Mouse (Mus musculus) thymus, adult 2 months (tissue): Measurements from ENCODE around the gene Gpr108. TPM values are rescaled to one million over a fixed set of nuclear protein-coding genes. Genes with fewer than 3 reads are reported as not detected.
A peak's percentile ranks its signal among the peaks of the same experiment; 100 is the strongest.

Experiments used
- DNase-seq: peaks from one replicate; pipeline ENCODE4 v3.0.0; 2021
- H3K27ac ChIP-seq: fragments of 200-500 bp; 2 replicates; pipeline ENCODE4 v1.5.1; 2012; ENCODE audit warnings: low read length, control low read depth; ENCODE audit not compliant: control insufficient read depth, insufficient read depth
- H3K27me3 ChIP-seq: fragments of 200-500 bp; 2 replicates; pipeline ENCODE4 v1.6.1; 2012; ENCODE audit warnings: mild to moderate bottlenecking, low read length, moderate library complexity, mixed read lengths; ENCODE audit not compliant: control insufficient read depth, insufficient read depth
- H3K36me3 ChIP-seq: fragments of 200-500 bp; 2 replicates; pipeline ENCODE4 v1.6.1; 2012; ENCODE audit warnings: mild to moderate bottlenecking, low read length, moderate library complexity; ENCODE audit not compliant: control insufficient read depth, insufficient read depth
- H3K4me1 ChIP-seq: fragments of 200-500 bp; replicated peaks from 2 replicates; pipeline ENCODE4 v1.6.1; 2012; ENCODE audit warnings: low read length; ENCODE audit not compliant: control insufficient read depth, insufficient read depth
- H3K4me3 ChIP-seq: fragments of 200-500 bp; 2 replicates; pipeline ENCODE4 v1.5.1; 2012; ENCODE audit warnings: mild to moderate bottlenecking, low read length, control low read depth, moderate library complexity; ENCODE audit not compliant: control insufficient read depth, insufficient read depth
- CTCF ChIP-seq: fragments of 200-500 bp; IDR thresholded peaks from 2 replicates; pipeline ENCODE4 v1.5.1; 2012; ENCODE audit warnings: mild to moderate bottlenecking, control low read depth, low read length, moderate library complexity, borderline replicate concordance; ENCODE audit not compliant: control insufficient read depth, poor library complexity, insufficient read depth; ENCODE audit errors: extremely low read depth
- POLR2A ChIP-seq: fragments of 200-500 bp; IDR thresholded peaks from 2 replicates; pipeline ENCODE4 v1.6.1; 2012; ENCODE audit warnings: mild to moderate bottlenecking, low read length, control low read depth, moderate library complexity; ENCODE audit not compliant: control insufficient read depth, poor library complexity, insufficient read depth; ENCODE audit errors: extremely low read depth
- WGBS: fragments of 180-500 bp; shearing (Covaris S2); methylation state at CpG from one replicate; pipeline ENCODE4 v1.1.7; 2018; 5-methylcytosine and 5-hydroxymethylcytosine counted together
- polyA plus RNA-seq: library from polyadenylated mRNA; depleted of rRNA; stranded (reverse); fragments of >200 nt; gene quantifications from 2 replicates; pipeline ENCODE4 v1.2.3, GENCODE M21; 2012

The Gpr108 gene
- polyA plus RNA-seq, 1 experiment: 63.9 TPM

GRCm38 (mm10) chr17:57290001-57290670 lies 41.9 kb upstream of the Gpr108 start:
- peak; percentile 44 for DNase-seq
- 27% methylated on average over 9 of the region's 9 CpGs for WGBS
- peaks cover 12% of the 10 kb centered on the region; the same call in 1 of the 2 replicates for H3K36me3 ChIP-seq
- H3K4me1 ChIP-seq: peaks cover 33% of the 10 kb centered on the region
- H3K27me3 ChIP-seq: no peaks in the 10 kb centered on the region
- H3K4me3 ChIP-seq: no peak overlapping the region
- peak overlapping the region; percentile 56 for H3K27ac ChIP-seq
- TF ChIP-seq POLR2A (no peak), CTCF (no peak)

GRCm38 (mm10) chr17:57289252-57289651 lies 41.0 kb upstream of the Gpr108 start:
- H3K27ac ChIP-seq: no peak overlapping the region
- H3K36me3 ChIP-seq: peaks cover 15% of the 10 kb centered on the region
- H3K27me3 ChIP-seq: no peaks in the 10 kb centered on the region
- DNase-seq: no peak
- no peak for TF ChIP-seq CTCF
- no peak for TF ChIP-seq POLR2A
- WGBS: 95% methylated on average over 5 of the region's 5 CpGs
- H3K4me1 ChIP-seq: peaks cover 41% of the 10 kb centered on the region
- H3K4me3 ChIP-seq: no peak overlapping the region

GRCm38 (mm10) chr17:57286718-57287355 lies 38.6 kb upstream of the Gpr108 start:
- Histone ChIP-seq H3K27ac (no peak overlapping the region; the same call in 1 of the 2 replicates), H3K4me3 (no peak overlapping the region), H3K36me3 (peaks cover 14% of the 10 kb centered on the region), H3K4me1 (peaks cover 57% of the 10 kb centered on the region), H3K27me3 (no peaks in the 10 kb centered on the region; the same call in 1 of the 2 replicates)
- peak; percentile 41 for DNase-seq
- 25% methylated on average over 8 of the region's 8 CpGs for WGBS
- no peak for TF ChIP-seq POLR2A
- no peak for TF ChIP-seq CTCF

- WGBS: 35% methylated on average over 2 of the region's 2 CpGs
- DNase-seq: no peak
Measured at GRCm38 (mm10) chr17:57285077-57285476, 36.8 kb upstream of the Gpr108 start.

GRCm38 (mm10) chr17:57283906-57284305 lies 35.7 kb upstream of the Gpr108 start:
- Histone ChIP-seq H3K27ac (no peak overlapping the region), H3K4me1 (peaks cover 52% of the 10 kb centered on the region), H3K27me3 (no peaks in the 10 kb centered on the region; the same call in 1 of the 2 replicates), H3K36me3 (peaks cover 14% of the 10 kb centered on the region), H3K4me3 (no peak overlapping the region)
- TF ChIP-seq POLR2A (no peak), CTCF (no peak)
- WGBS: 87% methylated on average over 5 of the region's 5 CpGs
- DNase-seq: no peak

More at GRCm38 (mm10) chr17:57285077-57285476, 36.8 kb upstream of the Gpr108 start:
- no peaks in the 10 kb centered on the region; the same call in 1 of the 2 replicates for H3K27me3 ChIP-seq
- H3K27ac ChIP-seq: peak overlapping the region; percentile 50; the same call in 1 of the 2 replicates
- H3K4me1 ChIP-seq: peaks cover 59% of the 10 kb centered on the region
- no peak overlapping the region for H3K4me3 ChIP-seq
- no peak for TF ChIP-seq POLR2A
- H3K36me3 ChIP-seq: peaks cover 14% of the 10 kb centered on the region

- 10% methylated on average over 3 of the region's 3 CpGs for WGBS
- Histone ChIP-seq H3K36me3 (peaks cover 5% of the 10 kb centered on the region; the same call in 1 of the 2 replicates), H3K27ac (peak overlapping the region; percentile 65; the same call in 1 of the 2 replicates), H3K27me3 (no peaks in the 10 kb centered on the region; the same call in 1 of the 2 replicates), H3K4me1 (peaks cover 54% of the 10 kb centered on the region), H3K4me3 (peak overlapping the region; percentile 91)
- DNase-seq: no peak
- TF ChIP-seq CTCF (no peak), POLR2A (no peak)
Measured at GRCm38 (mm10) chr17:57280411-57280810, 32.2 kb upstream of the Gpr108 start.
